Mouse (Mus musculus) lung, adult 2 months (tissue): Measurements from ENCODE around the gene Eif4g3. TPM values are rescaled to one million over a fixed set of nuclear protein-coding genes. Genes with fewer than 3 reads are reported as not detected.

Experiments
- DNase-seq: peaks from one replicate; pipeline ENCODE4 v3.0.0; 2022
- H3K4me1 ChIP-seq: fragments of 200-500 bp; 2 replicates; pipeline ENCODE4 v1.6.1; 2011; ENCODE audit warnings: low read length; ENCODE audit not compliant: control insufficient read depth, insufficient read depth
- H3K4me3 ChIP-seq: fragments of 200-500 bp; replicated peaks from 2 replicates; pipeline ENCODE3; 2011; ENCODE audit warnings: low read depth, mild to moderate bottlenecking, control low read depth, low read length; ENCODE audit errors: extremely low read depth
- CTCF ChIP-seq: fragments of 200-500 bp; IDR thresholded peaks from 2 replicates; pipeline ENCODE4 v1.5.1; 2011; ENCODE audit warnings: mild to moderate bottlenecking, low read length, control low read depth; ENCODE audit not compliant: insufficient read depth
- POLR2A ChIP-seq: fragments of 200-500 bp; IDR thresholded peaks from 2 replicates; pipeline ENCODE4 v1.6.1; 2011; ENCODE audit warnings: low read depth, mild to moderate bottlenecking, control low read depth, low read length, borderline replicate concordance; ENCODE audit errors: extremely low read depth
- WGBS: fragments of 180-500 bp; shearing (Covaris S2); methylation state at CpG from one replicate; pipeline ENCODE4 v1.1.7; 2018; 5-methylcytosine and 5-hydroxymethylcytosine counted together
- polyA plus RNA-seq: library from polyadenylated mRNA; depleted of rRNA; stranded (reverse); fragments of >200 nt; gene quantifications from 2 replicates; pipeline ENCODE4 v1.2.3, GENCODE M21; 2012

The Eif4g3 gene
- polyA plus RNA-seq, 1 experiment, result 69.8 TPM

- 18% methylated on average over 10 of the region's 10 CpGs for WGBS
- DNase-seq, result peak; percentile 48
Observed at GRCm38 (mm10) chr4:137984212-137984611, 8.6 kb upstream of the Eif4g3 start.

GRCm38 (mm10) chr4:137984746-137985145, 8.1 kb upstream of the Eif4g3 start:
- TF ChIP-seq POLR2A, result no peak
- TF ChIP-seq CTCF, result no peak
- H3K4me1 ChIP-seq, result peaks cover 2% of the 10 kb centered on the region; the same call in 1 of the 2 replicates
- 61% methylated on average over 5 of the region's 5 CpGs for WGBS

More at GRCm38 (mm10) chr4:137984212-137984611, 8.6 kb upstream of the Eif4g3 start:
- Histone ChIP-seq H3K4me1 (peaks cover 2% of the 10 kb centered on the region; the same call in 1 of the 2 replicates), H3K4me3 (no peak overlapping the region)
- TF ChIP-seq POLR2A, result no peak
- TF ChIP-seq CTCF, result no peak

GRCm38 (mm10) chr4:137989426-137989825, 3.4 kb upstream of the Eif4g3 start:
- TF ChIP-seq POLR2A (no peak), CTCF (no peak)
- 93% methylated on average over 5 of the region's 5 CpGs for WGBS
- peaks cover 7% of the 10 kb centered on the region; the same call in 1 of the 2 replicates for H3K4me1 ChIP-seq
- H3K4me3 ChIP-seq, result no peak overlapping the region
- no peak for DNase-seq

More at GRCm38 (mm10) chr4:137984746-137985145, 8.1 kb upstream of the Eif4g3 start:
- no peak overlapping the region for H3K4me3 ChIP-seq
- DNase-seq, result no peak

GRCm38 (mm10) chr4:137990433-137990832, 2.4 kb upstream of the Eif4g3 start:
- peaks cover 9% of the 10 kb centered on the region for H3K4me1 ChIP-seq
- H3K4me3 ChIP-seq, result no peak overlapping the region
- DNase-seq, result no peak
- TF ChIP-seq CTCF, result no peak
- no peak for TF ChIP-seq POLR2A
- 90% methylated on average over 4 of the region's 4 CpGs for WGBS

GRCm38 (mm10) chr4:137991240-137991639, 1.6 kb upstream of the Eif4g3 start:
- TF ChIP-seq CTCF, result no peak
- TF ChIP-seq POLR2A, result no peak
- Histone ChIP-seq H3K4me3 (no peak overlapping the region), H3K4me1 (peaks cover 13% of the 10 kb centered on the region)
- DNase-seq, result no peak
- 65% methylated on average over 7 of the region's 7 CpGs for WGBS

GRCm38 (mm10) chr4:137993291-137993758, 503 bp downstream of the Eif4g3 start:
- under 1% methylated on average over 58 of the region's 59 CpGs for WGBS
- Histone ChIP-seq H3K4me3 (peak overlapping the region; percentile 85), H3K4me1 (peaks cover 13% of the 10 kb centered on the region)
- TF ChIP-seq CTCF (no peak), POLR2A (peak; percentile 71)
- peak; percentile 99 for DNase-seq

- TF ChIP-seq POLR2A (no peak), CTCF (no peak)
Observed at GRCm38 (mm10) chr4:137993821-137994561, 1.2 kb downstream of the Eif4g3 start.

GRCm38 (mm10) chr4:137994562-137995336, 1.9 kb downstream of the Eif4g3 start:
- 32% methylated on average over 12 of the region's 12 CpGs for WGBS
- peaks cover 13% of the 10 kb centered on the region for H3K4me1 ChIP-seq
- TF ChIP-seq CTCF (no peak), POLR2A (no peak)
- peak overlapping the region; percentile 69 for H3K4me3 ChIP-seq
- no peak for DNase-seq

More at GRCm38 (mm10) chr4:137993821-137994561, 1.2 kb downstream of the Eif4g3 start:
- WGBS, result under 1% methylated on average over 47 of the region's 60 CpGs
- peak; percentile 62 for DNase-seq
- Histone ChIP-seq H3K4me1 (peaks cover 13% of the 10 kb centered on the region), H3K4me3 (peak overlapping the region; percentile 69)

GRCm38 (mm10) chr4:137995399-137995798, 2.6 kb downstream of the Eif4g3 start:
- DNase-seq, result peak; percentile 36
- WGBS, result 40% methylated on average over 12 of the region's 12 CpGs

More at GRCm38 (mm10) chr4:137995399-137995798, 2.6 kb downstream of the Eif4g3 start:
- TF ChIP-seq CTCF (no peak), POLR2A (peak; percentile 35; the same call in 1 of the 2 replicates)
- peak overlapping the region; percentile 35 for H3K4me3 ChIP-seq
- peaks cover 13% of the 10 kb centered on the region for H3K4me1 ChIP-seq
